ENCODE assay signal across 30 mouse cellular contexts in the genomic region with DNA sequence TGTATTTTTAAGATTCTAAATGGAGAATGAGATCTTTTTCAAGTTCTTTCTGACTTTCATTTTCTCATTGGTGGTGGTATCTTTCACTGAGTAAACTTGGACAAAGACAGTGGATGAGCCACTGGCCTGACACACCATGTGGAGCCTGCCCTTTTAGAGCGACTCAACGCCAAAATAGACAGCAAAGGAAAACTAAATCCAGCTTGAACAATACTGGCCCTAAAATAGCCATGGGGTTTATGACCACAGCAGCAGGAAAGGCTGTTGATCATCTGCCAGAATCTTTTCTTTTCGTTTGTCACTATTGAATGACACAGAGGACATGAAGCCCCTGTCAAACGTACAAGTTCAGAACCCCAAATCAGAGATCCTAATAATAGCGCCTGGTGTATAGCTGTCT. TPM values are rescaled to one million over a fixed set of nuclear protein-coding genes. Genes with fewer than 3 reads are reported as not detected.
A peak's percentile ranks its signal among the peaks of the same experiment; 100 is the strongest.
DNase-seq lines count a peak whose midpoint lies in the region; ATAC-seq and TF ChIP-seq lines count a peak whose summit lies in the region.
"Had no signal": no experiment of that assay in that cellular context is flagged by ENCODE, and none has a peak within 500 bp of the region (broad histone marks: within the 10 kb centered on the region; RNA-seq: fewer than 3 reads in every experiment).

No protein-coding gene starts in this region.

- H3K27ac ChIP-seq in heart, adult 2 months, result peak overlapping the region; percentile 8
- peak overlapping the region; percentile 60 for H3K27ac ChIP-seq in heart, embryonic 15.5 days
- H3K27ac ChIP-seq in heart, embryonic 12.5 days (ENCODE audit: poor library complexity, severe bottlenecking), result no peak overlapping the region
- H3K27ac ChIP-seq in bone marrow macrophage, adult 2 months (ENCODE audit: insufficient read depth, low read depth, low read length), result peak overlapping the region; percentile 12; the same call in 1 of the 2 replicates
- H3K27ac ChIP-seq: forebrain, embryonic 13.5 days; hindbrain, embryonic 13.5 days; liver, embryonic 12.5 days; midbrain, embryonic 15.5 days; neural tube, embryonic 12.5 days had no signal

- 22% methylated on average over 5 of the region's 5 CpGs for WGBS in heart, adult 2 months
- 34% methylated on average over 5 of the region's 5 CpGs for WGBS in heart, embryonic 15.5 days
- WGBS in heart, embryonic 12.5 days, result 47% methylated on average over 5 of the region's 5 CpGs

- no peak overlapping the region for H3K4me3 ChIP-seq in heart, adult 2 months
- H3K4me3 ChIP-seq in heart, embryonic 15.5 days, result no peak overlapping the region
- H3K4me3 ChIP-seq in heart, embryonic 12.5 days, result no peak overlapping the region
- H3K4me3 ChIP-seq in bone marrow macrophage, adult 2 months (ENCODE audit: insufficient read depth, low read length), result no peak overlapping the region
- H3K4me3 ChIP-seq: forebrain, embryonic 13.5 days; hindbrain, embryonic 13.5 days; liver, embryonic 12.5 days; midbrain, embryonic 15.5 days; neural tube, embryonic 12.5 days had no signal

- H3K9ac ChIP-seq in heart, adult 2 months (ENCODE audit: low read depth, low read length), result no peak overlapping the region; the same call in 1 of the 2 replicates
- H3K9ac ChIP-seq in heart, embryonic 15.5 days, result no peak overlapping the region
- no peak overlapping the region for H3K9ac ChIP-seq in heart, embryonic 12.5 days
- H3K9ac ChIP-seq: forebrain, embryonic 13.5 days; hindbrain, embryonic 13.5 days; liver, embryonic 12.5 days; liver, postnatal 0 days; midbrain, embryonic 15.5 days; neural tube, embryonic 12.5 days had no signal

- H3K79me2 ChIP-seq in heart, adult 2 months (replicated peaks; ENCODE audit: control insufficient read depth, insufficient read depth, low read length), result no peaks in the 10 kb centered on the region

- H3K4me1 ChIP-seq in heart, adult 2 months (ENCODE audit: control insufficient read depth, insufficient read depth, low read length), result peaks cover 7% of the 10 kb centered on the region
- peaks cover 20% of the 10 kb centered on the region for H3K4me1 ChIP-seq in heart, embryonic 15.5 days (replicated peaks)
- H3K4me1 ChIP-seq in heart, embryonic 12.5 days (replicated peaks), result peaks cover 12% of the 10 kb centered on the region; the same call in 1 of the 2 replicates
- H3K4me1 ChIP-seq in bone marrow macrophage, adult 2 months (ENCODE audit: control insufficient read depth, insufficient read depth, low read length), result peaks cover 39% of the 10 kb centered on the region
- H3K4me1 ChIP-seq: forebrain, embryonic 13.5 days; midbrain, embryonic 15.5 days; neural tube, embryonic 12.5 days had no signal

- no peaks in the 10 kb centered on the region for H3K27me3 ChIP-seq in heart, adult 2 months (ENCODE audit: control insufficient read depth, insufficient read depth, low read length)
- no peaks in the 10 kb centered on the region for H3K27me3 ChIP-seq in heart, embryonic 15.5 days
- H3K27me3 ChIP-seq in heart, embryonic 12.5 days (replicated peaks), result no peaks in the 10 kb centered on the region
- H3K27me3 ChIP-seq: forebrain, embryonic 13.5 days; hindbrain, embryonic 13.5 days; liver, embryonic 12.5 days; midbrain, embryonic 15.5 days; neural tube, embryonic 12.5 days; Patski had no signal

- no peak overlapping the region for H3K4me2 ChIP-seq in heart, embryonic 15.5 days
- no peak overlapping the region for H3K4me2 ChIP-seq in heart, embryonic 12.5 days
- H3K4me2 ChIP-seq: forebrain, embryonic 13.5 days; hindbrain, embryonic 13.5 days; liver, embryonic 12.5 days; midbrain, embryonic 15.5 days; neural tube, embryonic 12.5 days had no signal

- TF ChIP-seq EP300 in heart, adult 2 months (IDR thresholded peaks at IDR 0.05; ENCODE audit: insufficient read depth, low read depth, low read length), result no peak

- H3K9me3 ChIP-seq in heart, embryonic 15.5 days (replicated peaks), result no peaks in the 10 kb centered on the region
- H3K9me3 ChIP-seq in heart, embryonic 12.5 days (replicated peaks), result no peaks in the 10 kb centered on the region
- H3K9me3 ChIP-seq: forebrain, embryonic 13.5 days; G1E; hindbrain, embryonic 13.5 days; liver, embryonic 12.5 days; midbrain, embryonic 15.5 days; neural tube, embryonic 12.5 days had no signal

- no peak for DNase-seq in heart, adult 2 months
- DNase-seq in heart, postnatal 36 days, result no peak
- DNase-seq in 416B (ENCODE audit: low read depth), result peak; percentile 64
- no peak for DNase-seq in c-Kit-positive CD71-positive TER-119-positive erythroid progenitor cells, embryonic 14.5 days (ENCODE audit: low spot score)
- no peak for DNase-seq in cerebellum, adult 8-10 months
- DNase-seq: adrenal gland, postnatal 10 days; cerebellum, adult 2 months; cerebellum, postnatal 25 days; gastrocnemius, postnatal 25 days; kidney, adult 8-10 months; kidney, postnatal 10 days; layer of hippocampus, postnatal 36 days; left cerebral cortex, postnatal 4 days; liver, postnatal 0 days; lung, postnatal 4 days; right cerebral cortex, adult 18-20 months; right cerebral cortex, postnatal 4 days; thymus, adult 2 months; thymus, postnatal 36 days had no signal

- TF ChIP-seq POLR2A in heart, adult 2 months (IDR thresholded peaks at IDR 0.05; ENCODE audit: insufficient read depth, low read depth, low read length), result no peak
- TF ChIP-seq POLR2A in bone marrow macrophage, adult 2 months (IDR thresholded peaks at IDR 0.05; ENCODE audit: borderline replicate concordance, low read depth, low read length), result no peak

- TF ChIP-seq CTCF in heart, adult 2 months (IDR thresholded peaks at IDR 0.05), result no peak
- TF ChIP-seq CTCF in bone marrow macrophage, adult 2 months (IDR thresholded peaks at IDR 0.05; ENCODE audit: low read depth, low read length), result no peak

- H3K36me3 ChIP-seq in heart, adult 2 months (ENCODE audit: control insufficient read depth, insufficient read depth, low read length), result peaks cover 22% of the 10 kb centered on the region
- no peaks in the 10 kb centered on the region for H3K36me3 ChIP-seq in heart, embryonic 15.5 days
- no peaks in the 10 kb centered on the region for H3K36me3 ChIP-seq in heart, embryonic 12.5 days
- H3K36me3 ChIP-seq: G1E; hindbrain, embryonic 13.5 days; liver, embryonic 12.5 days; midbrain, embryonic 15.5 days; neural tube, embryonic 12.5 days had no signal

- intact Hi-C loops in heart, adult 2 months (cut with DNase I), result loop anchor here (5.0 kb wide), 1 partner anchor 406 kb away; no protein-coding TSS in a partner anchor
- intact Hi-C loops in heart, postnatal 36 days (cut with DNase I), result no loop called here

- no peak for ATAC-seq in heart, embryonic 15.5 days (replicated peaks; ENCODE audit: insufficient number of reproducible peaks, insufficient read depth, low FRiP score, low read depth)
- ATAC-seq in heart, embryonic 12.5 days (ENCODE audit: insufficient number of reproducible peaks, low FRiP score), result no peak
- ATAC-seq: forebrain, embryonic 13.5 days; intestine, embryonic 16.5 days; liver, embryonic 12.5 days; liver, postnatal 0 days; midbrain, embryonic 15.5 days; Patski had no signal

RNA-seq across cellular contexts. Expression of a gene that starts 18.4 kb away (rescaled TPM):
- 10 to 100 TPM; 51.8 to 55.8 TPM for total RNA-seq in heart, adult 2 months (2021)
- polyA plus RNA-seq in heart, adult 2 months (2012; rRNA removed), result 13.7 and 23.1 TPM in 2 replicates
- 10 to 100 TPM; 52.0 to 65.6 TPM for total RNA-seq in heart, postnatal 36 days (2021)
- polyA plus RNA-seq in heart, embryonic 15.5 days (2015; fragmentation: Nextera tagmentation; extraction: Ambion mirVana), result 75.0 and 80.9 TPM in 2 replicates
- polyA plus RNA-seq in heart, embryonic 12.5 days (2016; fragmentation: Nextera tagmentation; extraction: Ambion mirVana), result 69.6 and 74.5 TPM in 2 replicates
- polyA plus RNA-seq in bone marrow macrophage, adult 2 months (2012; ENCODE audit: insufficient read depth, insufficient read length, missing spikeins), result 174 TPM in 2 replicates
